Mouse (Mus musculus) kidney, postnatal 36 days (tissue): ENCODE measurements around the gene Adamts2.
A peak's percentile ranks its signal among the peaks of the same experiment; 100 is the strongest.

Experiments
- DNase-seq, 2 experiments: peaks; one replicate each; pipeline ENCODE4 v3.0.0; 2021 to 2022; ENCODE audit warnings: mixed read lengths in 2 of 2

Adamts2 gene

DNA sequence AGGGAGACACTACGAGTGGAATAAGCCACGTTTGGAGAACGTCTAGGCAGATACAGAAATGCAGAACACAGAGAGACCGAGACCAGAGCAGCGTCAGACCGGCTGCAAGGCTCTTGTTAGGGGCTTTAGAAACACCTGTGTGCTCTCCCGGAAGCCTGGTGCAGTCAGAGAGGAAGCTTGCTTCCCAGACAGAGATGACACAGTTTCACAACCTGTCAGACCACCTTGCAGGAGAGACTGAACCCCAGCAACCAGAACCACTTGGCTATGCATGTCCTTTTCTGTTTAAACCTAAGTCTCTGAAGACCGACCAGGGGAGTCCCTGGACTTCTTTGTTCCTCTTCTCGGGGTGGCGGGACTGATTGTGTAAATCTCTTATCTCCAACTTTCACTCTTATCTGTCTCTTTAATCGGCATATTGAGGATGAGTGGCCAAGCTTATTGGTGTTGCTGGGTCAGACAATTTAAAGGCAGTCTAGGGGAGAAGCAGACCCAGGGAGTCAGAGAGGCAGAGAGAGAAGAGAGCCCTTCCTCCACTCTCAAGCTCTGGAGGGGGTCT, 248.4 kb downstream of the Adamts2 start, which contains the start of gene Grm6:
TSS of gene Grm6 (plus strand) at position 509 of the 559 bp plus-strand sequence.
- DNase-seq, result no peak

- DNase-seq, result peak; percentile 2 to 44
Observed at GRCm38 (mm10) chr11:50850989-50851601, 249.2 kb downstream of the Adamts2 start.
